Mouse (Mus musculus): ENCODE measurements around the gene Dzank1.

GRCm38 (mm10) chr2:144553905-144554304 lies 26.7 kb upstream of the Dzank1 start:
- TF ChIP-seq CTCF (IDR thresholded peaks at IDR 0.05) (no peak), EP300 (IDR thresholded peaks at IDR 0.05) (no peak)
